Mouse (Mus musculus) urinary bladder, postnatal 0 days (tissue): Measurements from ENCODE around the gene Gm11992. TPM values are rescaled to one million over a fixed set of nuclear protein-coding genes. Genes with fewer than 3 reads are reported as not detected.

Experiments used
- polyA plus RNA-seq: library from polyadenylated mRNA; unstranded; fragments of >200 nt; fragmentation: Nextera tagmentation; extraction: Ambion mirVana; gene quantifications from 2 replicates; pipeline ENCODE4 v1.2.1, GENCODE M21; 2015

The Gm11992 gene
- polyA plus RNA-seq: 0.27 and 0.31 TPM in 2 replicates

GRCm38 (mm10) chr11:9048011-9048702 is at the start of gene Gm11992:
Gm11992 (plus strand) TSS chr11:9048594.

DNA sequence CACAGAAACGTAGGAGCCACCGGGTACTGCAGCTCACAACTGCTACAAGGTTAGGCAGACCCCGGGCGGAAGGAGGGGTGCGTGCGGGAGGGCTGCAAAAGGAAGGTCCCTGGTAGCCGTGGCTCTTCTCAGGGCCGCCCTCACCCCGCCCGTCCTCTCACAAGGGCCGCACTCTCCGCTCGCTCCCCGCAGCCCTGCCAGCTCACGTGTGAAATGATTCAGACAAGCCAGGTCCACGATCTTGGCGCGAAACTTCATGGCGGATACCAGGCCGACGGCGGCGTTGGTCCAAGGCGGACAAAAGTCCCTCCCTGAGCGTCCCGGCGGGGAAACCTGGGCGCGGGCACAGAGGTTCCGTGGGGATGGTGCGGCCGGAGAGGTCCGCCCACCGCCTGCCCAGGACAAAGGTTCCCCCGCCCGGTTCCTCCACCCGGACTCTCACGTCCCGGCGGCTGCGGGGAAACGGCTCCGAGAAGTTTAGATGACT is 37.5 kb upstream of the Gm11992 start, which contains the start of gene Hus1:
Hus1 (minus strand) TSS at position 339 of the 487 bp plus-strand sequence.

DNA sequence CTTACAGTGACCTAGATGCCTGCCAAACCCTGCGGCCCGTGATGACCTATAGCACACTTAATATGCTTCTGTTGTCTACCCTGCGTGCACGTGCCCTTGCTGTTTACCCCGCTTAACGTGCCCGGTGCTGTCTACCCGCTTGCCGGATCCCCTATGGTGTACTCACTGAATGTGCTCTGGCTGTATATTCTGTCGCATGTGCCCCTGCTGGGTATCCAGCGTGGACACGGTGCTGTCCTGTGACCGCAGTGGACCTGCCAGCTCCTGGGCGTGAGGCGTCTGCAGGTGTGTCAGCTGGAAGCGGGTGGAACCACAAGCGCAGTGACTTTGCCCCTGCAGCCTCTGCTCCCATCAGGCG is 288 bp downstream of the Gm11992 start, which contains the start of gene Sun3:
Sun3 (minus strand) TSS at position 289 of the 358 bp plus-strand sequence.

GRCm38 (mm10) chr11:9118050-9118420 is 69.6 kb downstream of the Gm11992 start, which contains the start of gene Upp1:
Upp1 (plus strand) TSS chr11:9118103.

Other genes starting within 250 kb of the Gm11992 start
- gene Pkd1l1, start 75.3 kb upstream of the Gm11992 start, polyA plus RNA-seq: not detected in 2 replicates
- 4.5 and 4.6 TPM in 2 replicates for gene Hus1, start 37.4 kb upstream of the Gm11992 start, polyA plus RNA-seq
- not detected in 2 replicates for gene Sun3, start 397 bp downstream of the Gm11992 start, polyA plus RNA-seq
- gene Upp1, start 69.5 kb downstream of the Gm11992 start, polyA plus RNA-seq: 2.8 and 3.2 TPM in 2 replicates
- gene Abca13, start 143.3 kb downstream of the Gm11992 start, polyA plus RNA-seq: not detected in 2 replicates